Mouse (Mus musculus): ENCODE results near the gene Xlr5c.
"Not testable (repeated sequence)": the region's sequence is repeated elsewhere in the genome, so short reads cannot be mapped to it uniquely, and the experiment has no call there.

- not testable (repeated sequence) for TF ChIP-seq GATA1 (IDR thresholded peaks at IDR 0.05; ENCODE audit: borderline replicate concordance, low read length); FLI1 (IDR thresholded peaks at IDR 0.05; ENCODE audit: low read length)
Observed at GRCm38 (mm10) chrX:73242821-73243325, 49.9 kb downstream of the Xlr5c start, which contains the start of gene Xlr4c.

Data from megakaryocyte, embryonic 14.5 days (primary cell).